Mouse (Mus musculus) frontal cortex, postnatal 36 days (tissue): ENCODE data around the gene Agpat3.

Experiments
- DNase-seq, 2 experiments: peaks; one replicate each; pipeline ENCODE4 v3.0.0; 2022; ENCODE audit warnings: low spot score in 2 of 2

Agpat3 gene

DNA sequence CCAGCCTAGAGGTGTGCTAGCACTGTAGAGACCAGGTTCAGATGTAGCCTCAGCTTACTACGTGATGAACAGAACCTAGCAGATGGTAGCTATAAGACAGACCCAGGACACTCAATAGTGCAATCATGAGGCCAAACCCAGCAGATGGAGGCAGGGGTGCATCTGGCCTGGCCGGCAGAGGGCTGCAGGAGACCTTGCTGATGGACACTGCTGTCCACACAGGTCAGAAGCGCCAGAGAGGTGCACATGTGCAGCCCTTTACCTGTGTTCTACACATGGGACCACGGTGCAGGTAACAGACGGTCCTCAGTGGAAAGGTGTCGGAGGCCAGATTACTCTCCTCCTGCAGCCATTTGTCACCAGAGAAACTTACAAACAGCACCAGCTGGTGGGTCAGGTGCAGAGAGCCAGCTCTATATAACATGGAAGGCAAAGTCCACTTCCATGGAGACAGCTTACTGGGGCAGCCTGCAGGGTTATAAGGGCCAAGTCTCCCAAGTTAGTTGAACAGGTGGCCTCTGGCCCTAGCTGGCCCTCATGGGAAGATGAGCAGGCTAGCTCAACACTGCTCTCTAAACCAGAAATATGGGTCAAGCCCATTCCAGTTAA, 27.6 kb downstream of the Agpat3 start:
- no peak for DNase-seq

- peak; percentile 43 to 67 for DNase-seq
These were observed 28.9 kb downstream of the Agpat3 start for GRCm38 (mm10) chr10:78323214-78323880.

- DNase-seq = no peak
These were observed 29.5 kb downstream of the Agpat3 start for GRCm38 (mm10) chr10:78322806-78323205.

- no peak for DNase-seq
These were observed 31.0 kb downstream of the Agpat3 start for GRCm38 (mm10) chr10:78321133-78321757.

- DNase-seq = no peak
These were observed 31.8 kb downstream of the Agpat3 start for GRCm38 (mm10) chr10:78320526-78320925.

DNA sequence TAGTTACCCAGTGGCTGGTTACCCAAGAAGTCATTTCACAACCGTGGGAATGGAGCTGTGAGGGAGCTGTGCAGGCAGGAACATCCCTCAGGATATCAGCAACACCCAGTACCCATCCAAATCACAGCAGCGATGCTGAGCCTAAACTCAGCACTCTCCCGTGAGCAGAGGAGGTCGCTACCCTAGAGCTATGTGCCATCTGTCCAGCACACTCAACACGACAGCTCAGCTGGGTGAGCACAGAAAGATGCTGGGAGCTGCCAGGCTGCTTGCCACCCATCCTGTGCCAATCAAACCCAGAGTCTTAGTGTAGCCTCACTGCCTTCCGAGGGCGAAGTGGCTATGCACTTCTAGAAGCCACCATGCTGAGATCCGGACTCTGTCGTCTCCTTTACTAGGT, 32.3 kb downstream of the Agpat3 start:
- peak in 1 of 2 experiments; percentile 56 for DNase-seq

DNA sequence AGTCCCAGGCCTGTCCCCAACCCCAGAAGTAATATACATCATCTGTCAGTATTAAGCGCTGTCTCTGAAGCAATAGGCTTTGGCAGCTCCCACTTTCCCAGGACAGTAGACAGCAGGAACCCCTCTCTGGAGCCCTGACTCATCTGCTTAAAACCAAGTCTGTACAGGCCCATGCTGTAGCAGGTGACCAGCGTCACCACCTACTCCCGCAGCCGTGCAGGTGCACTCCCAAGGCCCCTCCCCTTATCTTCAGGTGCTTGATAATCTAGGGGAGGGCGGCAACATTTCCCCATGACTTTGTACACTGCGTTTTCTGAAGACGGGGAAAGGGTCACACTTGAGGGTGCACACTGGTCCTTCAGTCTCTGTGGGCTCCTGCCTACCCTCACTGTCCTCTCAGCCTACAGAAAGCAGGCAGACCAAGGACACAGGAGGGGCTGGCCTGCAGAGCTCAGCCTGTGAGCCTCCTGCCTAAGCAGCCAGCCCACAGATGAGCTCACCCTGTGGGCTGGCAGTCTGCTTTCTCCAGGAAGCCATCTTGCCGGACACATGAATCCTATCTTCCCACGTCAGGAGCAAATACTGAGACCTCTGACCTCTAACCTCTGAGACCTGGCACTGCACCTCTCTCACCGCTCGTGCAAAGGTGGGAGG, 34.9 kb downstream of the Agpat3 start:
- no peak for DNase-seq

DNA sequence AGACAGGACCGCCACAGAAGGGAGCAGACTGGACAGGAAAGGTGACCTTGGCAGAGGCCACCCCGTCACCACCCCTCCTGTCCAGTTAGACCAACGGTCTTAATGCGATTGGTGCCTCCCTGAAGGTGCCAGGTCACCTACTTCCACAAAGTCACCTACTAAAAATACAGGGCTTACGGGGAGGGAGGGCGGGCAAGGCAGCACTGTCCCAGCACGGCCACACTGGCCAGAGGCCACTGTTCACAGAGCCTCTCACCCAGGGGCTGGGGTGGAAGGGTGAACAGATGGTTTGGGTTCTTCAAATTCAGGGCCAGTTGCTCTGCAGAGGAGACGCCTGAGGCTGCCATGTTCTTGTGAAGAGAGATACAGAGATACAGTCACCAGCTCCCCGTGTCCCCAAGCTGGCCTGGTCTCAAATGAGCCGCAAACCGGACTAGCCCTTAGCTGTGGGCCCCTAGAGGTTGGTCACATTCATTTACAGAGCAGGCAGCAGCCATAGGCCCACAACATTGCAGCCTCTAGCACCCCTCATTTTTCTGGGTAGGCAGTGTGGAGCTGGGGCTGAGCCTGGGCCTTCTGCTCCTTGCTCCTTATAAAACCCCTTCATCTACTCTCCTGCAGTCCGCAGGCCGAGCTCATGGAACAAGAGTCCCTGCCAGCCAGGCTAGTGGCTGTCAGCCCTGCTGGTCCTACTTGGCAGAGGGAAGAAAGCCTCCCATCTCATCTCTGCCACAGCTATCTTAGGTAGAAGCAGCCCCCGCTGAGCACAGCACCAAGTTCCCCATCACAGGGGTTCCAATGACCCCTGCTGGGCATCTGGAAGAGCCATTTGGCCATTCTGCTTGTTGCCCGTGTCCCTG, 35.8 kb downstream of the Agpat3 start:
- no peak for DNase-seq

- DNase-seq = no peak
These were observed 37.1 kb downstream of the Agpat3 start for GRCm38 (mm10) chr10:78315145-78315544.

DNA sequence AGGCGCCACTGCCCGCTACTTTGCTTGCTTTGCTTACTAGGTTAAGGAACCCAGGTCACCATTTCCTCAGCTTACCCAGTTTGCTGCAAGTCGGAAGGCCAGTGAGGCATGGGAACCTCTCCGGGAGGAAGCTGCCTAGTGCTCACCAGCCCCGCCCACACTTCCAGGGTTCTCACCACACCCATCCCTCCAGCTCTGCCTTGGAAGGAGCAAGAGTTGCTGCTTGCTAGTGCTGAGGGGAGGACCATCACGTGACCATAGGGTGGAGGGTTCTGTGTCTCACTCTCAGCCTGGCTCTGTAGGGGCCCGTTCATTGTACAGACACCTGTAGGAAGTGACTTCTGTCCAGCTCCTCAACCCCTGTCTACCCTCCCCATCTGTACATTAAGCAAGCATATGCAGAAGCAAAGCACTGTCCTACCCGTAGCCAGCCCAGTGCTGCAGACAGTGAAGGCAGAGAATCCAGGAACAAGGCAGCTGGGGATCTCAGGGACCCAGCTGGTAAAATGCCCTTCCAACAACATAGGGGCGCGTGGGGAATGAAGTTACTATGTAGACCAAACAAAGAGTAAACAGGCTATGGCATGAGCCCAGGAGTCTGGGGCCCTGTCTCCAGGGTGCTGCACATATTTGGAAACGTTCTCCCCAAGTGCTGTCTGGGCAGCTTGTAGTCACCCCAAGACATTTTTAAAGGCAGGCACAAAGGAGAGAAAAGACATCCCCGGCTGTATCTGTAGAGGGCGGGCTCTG, 40.2 kb downstream of the Agpat3 start:
- DNase-seq = no peak

DNA sequence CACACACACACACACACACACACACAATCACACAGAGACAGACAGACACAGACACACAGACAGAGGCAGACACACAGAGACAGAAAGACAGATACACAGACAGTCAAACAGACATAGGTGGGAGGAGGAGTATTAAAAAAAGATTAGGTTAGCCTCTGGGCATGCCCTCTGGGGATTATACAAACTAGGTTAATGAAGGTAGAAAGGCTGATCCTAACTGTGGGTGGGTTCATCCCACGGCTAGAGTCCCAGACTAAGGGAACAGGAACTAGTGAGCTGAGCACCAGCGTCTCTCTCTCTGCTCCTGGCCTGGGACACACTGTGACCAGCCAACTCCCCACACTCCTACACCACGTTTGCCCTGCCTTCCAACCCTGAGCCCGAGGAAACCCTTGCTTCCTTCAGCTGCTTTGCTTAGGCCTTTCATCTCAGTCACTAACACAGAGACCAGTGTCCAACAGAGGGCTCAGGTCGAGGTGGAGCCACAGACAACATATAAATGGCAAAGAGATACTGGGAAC, 41.5 kb downstream of the Agpat3 start:
- no peak for DNase-seq

GRCm38 (mm10) chr10:78308617-78309016, 43.7 kb downstream of the Agpat3 start:
- no peak for DNase-seq

GRCm38 (mm10) chr10:78307391-78307790, 44.9 kb downstream of the Agpat3 start:
- no peak for DNase-seq

DNA sequence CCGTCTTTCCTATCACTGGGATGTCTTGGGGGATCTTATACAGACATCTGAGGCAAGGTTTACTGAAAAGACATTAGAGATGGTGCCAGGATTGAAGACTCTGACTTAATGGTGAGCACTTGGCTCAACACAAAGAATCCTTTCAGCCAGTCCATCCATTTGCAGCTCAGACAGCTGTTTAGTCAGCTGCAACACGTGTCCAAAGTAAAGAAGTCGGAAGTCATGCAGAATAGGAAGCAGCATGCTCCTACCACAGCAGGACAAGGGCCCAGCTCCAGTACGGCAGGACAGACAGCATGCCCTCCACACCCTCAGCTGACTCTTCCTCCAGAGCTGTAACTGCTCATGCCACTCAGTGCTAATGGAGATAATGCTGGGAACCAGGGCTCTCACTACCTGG, 46.3 kb downstream of the Agpat3 start:
- no peak for DNase-seq

GRCm38 (mm10) chr10:78304996-78305395, 47.3 kb downstream of the Agpat3 start:
- DNase-seq = no peak

GRCm38 (mm10) chr10:78303675-78304074, 48.6 kb downstream of the Agpat3 start:
- no peak for DNase-seq

DNA sequence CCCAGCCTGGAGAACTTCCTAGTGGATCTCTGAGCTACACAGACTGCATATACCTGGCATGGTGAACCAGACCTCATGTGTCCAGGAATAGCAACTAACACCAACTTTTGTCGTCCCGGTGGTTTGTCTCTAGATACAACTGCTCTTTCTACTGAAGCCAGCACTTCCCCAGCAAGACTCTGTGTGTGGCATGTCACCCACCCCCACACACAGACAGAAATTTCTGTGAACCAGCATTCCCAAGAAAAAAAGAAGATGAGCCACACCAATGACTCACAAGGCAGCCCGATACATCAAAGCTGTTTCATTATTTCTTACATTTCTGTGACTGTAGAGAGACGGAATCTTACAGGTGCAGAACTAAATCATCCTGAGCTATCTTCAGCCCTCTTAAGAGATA, 52.2 kb downstream of the Agpat3 start:
- DNase-seq = peak; percentile 45 to 69

DNA sequence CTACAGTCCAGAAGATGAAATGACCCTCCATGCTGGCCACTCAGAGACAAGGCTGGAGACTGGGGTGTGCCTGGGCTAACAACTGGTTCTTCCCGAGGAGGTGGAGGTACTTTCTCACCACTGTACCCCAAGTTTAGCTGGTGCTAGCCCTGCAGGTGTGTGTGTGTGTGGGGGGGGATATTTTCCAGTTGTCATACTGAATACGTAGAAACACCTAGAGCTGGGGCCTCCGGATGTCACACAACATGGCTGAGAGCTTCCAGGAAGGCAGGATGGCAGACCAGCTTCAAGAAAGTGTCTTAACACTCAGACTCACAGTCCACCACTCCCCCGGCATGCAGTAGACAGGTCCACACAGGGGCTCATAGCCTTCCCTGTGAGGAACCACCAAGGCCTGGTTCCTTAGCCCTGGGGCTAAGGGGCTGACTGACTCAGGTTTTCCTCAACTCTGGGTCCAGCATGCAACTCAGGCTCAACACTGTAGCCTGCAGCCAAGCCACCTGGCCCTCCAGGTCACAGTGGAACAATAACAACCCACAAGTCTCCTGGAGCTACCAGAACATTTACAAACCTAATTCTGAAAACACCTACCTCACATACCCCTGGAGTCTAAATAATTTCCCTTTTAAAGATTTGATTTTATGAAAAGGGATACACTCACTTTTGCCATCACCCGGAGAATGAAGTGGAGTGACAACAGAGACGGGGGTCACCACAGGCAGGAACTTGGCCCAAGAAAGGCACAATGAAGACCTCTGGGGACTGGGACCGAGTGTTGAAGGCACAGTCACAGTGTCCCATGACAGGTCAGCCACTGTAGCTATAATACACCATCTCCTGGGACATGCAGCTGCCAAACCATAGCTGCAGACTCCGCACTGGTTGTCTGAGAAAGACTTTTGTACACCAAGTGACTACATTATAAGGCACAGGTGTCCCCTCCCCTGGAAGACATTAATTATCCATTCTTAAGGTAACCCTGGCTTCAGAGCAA, 53.3 kb downstream of the Agpat3 start:
- no peak for DNase-seq
